Mouse (Mus musculus) right cerebral cortex, postnatal 10 days (tissue): ENCODE measurements around the gene Prox1.
A peak's percentile ranks its signal among the peaks of the same experiment; 100 is the strongest.

Source experiments
- DNase-seq, 2 experiments: peaks; one replicate each; pipeline ENCODE4 v3.0.0; 2021; ENCODE audit warnings: low spot score in 2 of 2

Gene Prox1

DNA sequence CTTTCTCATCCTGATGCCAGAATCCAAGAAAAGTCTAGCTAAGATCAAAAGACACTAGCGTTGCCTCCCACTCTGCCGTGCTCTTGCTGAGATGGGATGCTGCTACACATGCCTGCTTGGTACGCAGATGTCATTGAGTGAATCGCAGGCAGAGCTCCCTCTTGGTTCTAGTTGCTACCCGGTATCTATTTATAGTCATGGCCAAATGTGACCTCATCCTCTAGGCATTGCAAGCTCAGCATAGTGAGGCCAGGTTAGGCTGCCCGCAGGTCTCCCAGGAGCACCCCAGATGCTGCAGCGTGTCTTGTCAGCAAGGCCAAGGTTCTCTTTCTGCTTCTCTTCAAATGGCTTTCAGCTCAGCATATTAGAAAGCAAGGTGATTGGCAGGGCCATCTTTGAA, 84.8 kb downstream of the Prox1 start:
- DNase-seq = no peak

DNA sequence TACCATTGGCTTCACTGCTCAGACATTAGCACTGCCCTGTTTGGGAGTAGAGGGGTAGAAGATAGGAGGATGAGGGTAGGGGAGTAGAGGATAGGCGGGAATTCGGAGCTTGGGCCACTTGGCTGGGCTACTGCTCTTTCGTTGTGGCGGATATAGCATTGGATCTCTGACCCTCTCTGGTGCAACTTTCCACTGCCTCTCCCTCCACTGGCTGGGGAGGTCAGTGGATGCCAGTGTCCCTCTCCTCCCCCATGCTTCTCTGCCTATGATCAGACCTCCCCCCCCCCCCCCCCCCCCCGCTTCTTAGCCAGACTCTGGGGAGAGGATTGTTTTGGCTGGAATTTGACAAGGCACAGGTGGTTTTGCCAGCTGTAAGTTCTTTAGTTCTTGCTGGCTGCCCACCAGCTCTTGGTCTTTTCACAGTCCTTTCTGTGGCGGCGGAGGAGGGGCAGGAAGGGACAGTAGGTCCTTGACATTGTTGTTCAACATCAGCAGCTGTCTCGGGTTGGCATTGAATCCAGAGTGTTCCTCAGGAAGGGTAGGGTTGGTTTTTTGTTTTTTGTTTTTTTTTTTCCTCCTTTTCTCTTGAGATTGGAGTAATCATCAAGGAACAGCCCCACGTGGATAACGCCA, 90.8 kb downstream of the Prox1 start:
- DNase-seq = no peak

DNA sequence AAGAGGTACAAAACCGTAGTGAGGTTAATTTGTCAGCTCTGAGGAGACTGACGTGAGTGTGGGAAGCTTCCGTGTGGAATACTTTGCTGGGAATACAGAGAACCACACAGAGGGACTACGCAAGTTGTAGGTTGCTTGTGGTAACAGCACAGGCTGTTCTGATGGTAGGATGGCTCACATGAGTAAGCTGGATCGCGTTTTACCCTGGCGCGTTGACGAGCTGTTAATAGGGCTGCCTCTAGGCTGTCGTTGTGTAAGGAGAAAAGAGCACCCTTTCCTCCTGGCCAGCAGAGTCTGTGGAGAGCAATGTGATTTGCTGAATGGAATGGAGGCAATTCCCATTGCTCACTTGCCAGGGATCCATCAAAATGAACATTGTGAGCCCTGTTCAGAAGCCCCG, 93.9 kb downstream of the Prox1 start:
- DNase-seq = peak; percentile 28 to 38
